14 mouse cellular contexts compared by ENCODE assay signal in the genomic region with DNA sequence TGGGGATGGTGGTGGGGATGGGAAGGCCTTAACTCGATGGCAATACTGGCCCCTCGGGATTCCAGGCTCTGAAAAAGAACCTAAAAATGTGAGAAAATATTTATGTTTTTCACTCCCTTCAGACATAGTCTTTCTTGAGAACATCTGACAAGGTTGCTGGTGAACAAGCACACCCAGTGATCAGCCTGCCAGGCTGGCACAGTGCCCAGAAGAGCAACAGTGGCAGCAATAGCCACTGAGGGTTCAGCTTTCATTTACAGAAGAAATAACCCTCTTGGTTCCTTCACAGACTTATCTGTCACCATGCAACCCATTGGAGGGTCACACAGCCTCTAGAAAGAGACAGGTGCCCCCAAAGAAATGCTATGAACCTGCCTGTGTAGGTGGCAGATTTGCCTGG. TPM values are rescaled to one million over a fixed set of nuclear protein-coding genes. Genes with fewer than 3 reads are reported as not detected.
A peak's percentile ranks its signal among the peaks of the same experiment; 100 is the strongest.
DNase-seq lines count a peak whose midpoint lies in the region; ATAC-seq and TF ChIP-seq lines count a peak whose summit lies in the region.
"Had no signal": no experiment of that assay in that cellular context is flagged by ENCODE, and none has a peak within 500 bp of the region (broad histone marks: within the 10 kb centered on the region; RNA-seq: fewer than 3 reads in every experiment).

No protein-coding gene starts in this region.

- TF ChIP-seq POLR2A in brain, embryonic 14.5 days (IDR thresholded peaks at IDR 0.05; ENCODE audit: borderline replicate concordance, extremely low read depth, insufficient read depth, insufficient read length, poor library complexity, severe bottlenecking): no peak

- ATAC-seq in forebrain, embryonic 14.5 days: no peak
- ATAC-seq in forebrain, embryonic 13.5 days: no peak
- ATAC-seq: intestine, embryonic 16.5 days; midbrain, embryonic 16.5 days had no signal

- peaks cover 16% of the 10 kb centered on the region for H3K4me1 ChIP-seq in forebrain, embryonic 14.5 days (ENCODE audit: control insufficient read depth, insufficient read depth, low read length)
- H3K4me1 ChIP-seq in forebrain, embryonic 13.5 days: peaks cover 18% of the 10 kb centered on the region

- H3K9me3 ChIP-seq in forebrain, embryonic 14.5 days (replicated peaks; ENCODE audit: control insufficient read depth, low read length): no peaks in the 10 kb centered on the region
- H3K9me3 ChIP-seq in forebrain, embryonic 13.5 days (replicated peaks): no peaks in the 10 kb centered on the region
- H3K9me3 ChIP-seq: neural tube, embryonic 13.5 days had no signal

- 85% methylated on average over 2 of the region's 2 CpGs for WGBS in forebrain, embryonic 14.5 days
- 89% methylated on average over 2 of the region's 2 CpGs for WGBS in forebrain, embryonic 13.5 days

- DNase-seq in forebrain, embryonic 14.5 days (ENCODE audit: low spot score): peak; percentile 43
- DNase-seq in ovary, postnatal 36 days (ENCODE audit: low spot score): peak; percentile 66
- DNase-seq in ovary, postnatal 10 days (ENCODE audit: low spot score): no peak
- peak; percentile 43 for DNase-seq in brain, embryonic 14.5 days (ENCODE audit: low read depth)
- peak; percentile 63 to 78 for DNase-seq in cerebellum, postnatal 25 days
- no peak for DNase-seq in thymus, postnatal 10 days (ENCODE audit: low spot score in 2 of 2)
- no peak for DNase-seq in heart, postnatal 10 days
- DNase-seq: kidney, postnatal 25 days; lung, adult 18-20 months had no signal

- H3K9ac ChIP-seq in forebrain, embryonic 14.5 days (ENCODE audit: low read length): no peak overlapping the region
- H3K9ac ChIP-seq in forebrain, embryonic 13.5 days: no peak overlapping the region
- H3K9ac ChIP-seq: neural tube, embryonic 13.5 days had no signal

- H3K4me3 ChIP-seq in forebrain, embryonic 14.5 days (ENCODE audit: low read depth, low read length): no peak overlapping the region
- no peak overlapping the region for H3K4me3 ChIP-seq in forebrain, embryonic 13.5 days
- H3K4me3 ChIP-seq: neural tube, embryonic 13.5 days had no signal

- no peak for TF ChIP-seq CTCF in brain, embryonic 14.5 days (IDR thresholded peaks at IDR 0.05; ENCODE audit: borderline replicate concordance, extremely low read depth, insufficient read depth, insufficient read length)

- H3K4me2 ChIP-seq in forebrain, embryonic 14.5 days (ENCODE audit: low read length): no peak overlapping the region
- no peak overlapping the region for H3K4me2 ChIP-seq in forebrain, embryonic 13.5 days
- H3K4me2 ChIP-seq: neural tube, embryonic 13.5 days had no signal

- H3K36me3 ChIP-seq in forebrain, embryonic 14.5 days (ENCODE audit: control insufficient read depth, insufficient read depth, low read length): no peaks in the 10 kb centered on the region
- H3K36me3 ChIP-seq in forebrain, embryonic 13.5 days (ENCODE audit: poor library complexity, severe bottlenecking): no peaks in the 10 kb centered on the region
- H3K36me3 ChIP-seq: neural tube, embryonic 13.5 days had no signal

- intact Hi-C loops in heart, postnatal 10 days (cut with DNase I): no loop called here

- H3K27ac ChIP-seq in forebrain, embryonic 14.5 days (ENCODE audit: low read depth, low read length): no peak overlapping the region
- no peak overlapping the region for H3K27ac ChIP-seq in forebrain, embryonic 13.5 days
- H3K27ac ChIP-seq: neural tube, embryonic 13.5 days; stomach, postnatal 0 days had no signal

- no peaks in the 10 kb centered on the region for H3K27me3 ChIP-seq in forebrain, embryonic 14.5 days (replicated peaks; ENCODE audit: control insufficient read depth, insufficient read depth, low read length)
- no peaks in the 10 kb centered on the region for H3K27me3 ChIP-seq in forebrain, embryonic 13.5 days
- H3K27me3 ChIP-seq: neural tube, embryonic 13.5 days had no signal

RNA-seq across cellular contexts. Expression of gene Kcnd3, which starts 39.9 kb away (rescaled TPM):
- 6.3 and 7.7 TPM in 2 replicates for polyA plus RNA-seq in forebrain, embryonic 14.5 days (2014; fragmentation: Nextera tagmentation; extraction: Ambion mirVana)
- 5.3 and 5.6 TPM in 2 replicates for polyA plus RNA-seq in forebrain, embryonic 13.5 days (2015; fragmentation: Nextera tagmentation; extraction: Ambion mirVana)
- 19.2 and 32.0 TPM in 2 replicates for polyA plus RNA-seq in brain, embryonic 14.5 days (2012; rRNA removed)
- total RNA-seq in heart, postnatal 10 days (2021): 1 to 10 TPM; 1.7 to 2.2 TPM

Comparison
In these comparisons a context has a peak if more than half of its experiments do, and no peak if none do; other contexts are left out.
1. DNase-seq: peak in forebrain, embryonic 14.5 days (single experiment), ovary, postnatal 36 days (single experiment), brain, embryonic 14.5 days (single experiment) and cerebellum, postnatal 25 days (2 of 2); none in ovary, postnatal 10 days (single experiment), thymus, postnatal 10 days (0 of 2) and heart, postnatal 10 days (0 of 2).